Mouse (Mus musculus): ENCODE data around the gene Tm2d1. TPM values are rescaled to one million over a fixed set of nuclear protein-coding genes. Genes with fewer than 3 reads are reported as not detected.

Gene Tm2d1
- polyA plus RNA-seq, 1 experiment from 2014 or later: 144 TPM

DNA sequence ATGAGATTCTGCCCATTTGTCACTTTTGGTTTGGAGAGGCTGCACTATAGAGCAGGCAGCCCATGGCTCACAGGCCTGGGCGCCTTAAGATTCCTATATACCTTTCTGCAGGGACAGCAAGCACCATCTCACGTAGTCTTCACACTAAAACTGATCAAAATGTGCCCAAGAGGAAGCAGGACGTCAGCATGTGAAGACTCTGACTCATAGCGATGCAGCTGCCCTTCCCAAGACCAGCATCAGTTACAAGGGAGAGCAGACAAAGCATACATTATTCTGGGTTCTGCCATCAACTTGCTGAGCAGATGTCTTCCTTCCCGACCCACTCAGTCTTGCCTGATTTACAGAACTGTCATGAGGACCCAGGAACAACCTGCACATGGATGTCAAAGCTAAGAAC is 45.9 kb downstream of the Tm2d1 start:
- Histone ChIP-seq H3K4me3 (replicated peaks; ENCODE audit: low read length) (no peak overlapping the region), H3K4me1 (replicated peaks; ENCODE audit: control insufficient read depth, insufficient read depth, low read length) (peaks cover 8% of the 10 kb centered on the region; the same call in 1 of the 2 replicates), H3K9me3 (ENCODE audit: control insufficient read depth, low read length) (no peaks in the 10 kb centered on the region), H3K36me3 (replicated peaks; ENCODE audit: control insufficient read depth, insufficient read depth) (no peaks in the 10 kb centered on the region), H3K9ac (no peak overlapping the region), H3K27me3 (ENCODE audit: control insufficient read depth, insufficient read depth, low read length) (no peaks in the 10 kb centered on the region), H3K27ac (no peak overlapping the region), H3K4me2 (replicated peaks) (no peak overlapping the region)
- ATAC-seq (ENCODE audit: low FRiP score) (no peak), DNase-seq (ENCODE audit: low spot score) (no peak)
- WGBS: 53% methylated on average over 5 of the region's 5 CpGs

DNA sequence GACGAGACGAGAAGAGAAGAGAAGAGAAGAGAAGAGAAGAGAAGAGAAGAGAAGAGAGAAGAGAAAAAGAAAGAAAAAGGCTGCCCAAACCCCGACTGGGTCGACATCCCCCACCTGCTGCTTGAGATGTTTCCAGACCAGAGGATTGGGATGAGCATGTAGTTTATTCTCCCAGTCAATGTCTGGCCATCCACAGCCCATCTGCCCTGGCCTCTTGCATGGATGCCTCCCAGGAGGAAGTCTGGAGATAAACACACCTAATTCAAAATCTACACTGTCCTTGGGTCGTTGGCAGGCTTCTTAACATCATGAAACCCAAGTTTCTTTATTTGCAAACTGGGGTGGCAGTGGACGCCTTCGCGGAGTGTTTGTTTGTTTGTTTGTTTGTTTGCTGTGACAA is 47.4 kb downstream of the Tm2d1 start:
- 76% methylated on average over 8 of the region's 8 CpGs for WGBS
- no peak overlapping the region for H3K27ac ChIP-seq
- H3K27me3 ChIP-seq (ENCODE audit: control insufficient read depth, insufficient read depth, low read length): no peaks in the 10 kb centered on the region
- no peak overlapping the region for H3K4me2 ChIP-seq (replicated peaks)
- H3K9ac ChIP-seq: no peak overlapping the region
- ATAC-seq (ENCODE audit: low FRiP score): no peak
- H3K9me3 ChIP-seq (ENCODE audit: control insufficient read depth, low read length): no peaks in the 10 kb centered on the region
- peaks cover 8% of the 10 kb centered on the region; the same call in 1 of the 2 replicates for H3K4me1 ChIP-seq (replicated peaks; ENCODE audit: control insufficient read depth, insufficient read depth, low read length)
- DNase-seq (ENCODE audit: low spot score): no peak
- H3K36me3 ChIP-seq (replicated peaks; ENCODE audit: control insufficient read depth, insufficient read depth): no peaks in the 10 kb centered on the region
- no peak overlapping the region for H3K4me3 ChIP-seq (replicated peaks; ENCODE audit: low read length)

DNA sequence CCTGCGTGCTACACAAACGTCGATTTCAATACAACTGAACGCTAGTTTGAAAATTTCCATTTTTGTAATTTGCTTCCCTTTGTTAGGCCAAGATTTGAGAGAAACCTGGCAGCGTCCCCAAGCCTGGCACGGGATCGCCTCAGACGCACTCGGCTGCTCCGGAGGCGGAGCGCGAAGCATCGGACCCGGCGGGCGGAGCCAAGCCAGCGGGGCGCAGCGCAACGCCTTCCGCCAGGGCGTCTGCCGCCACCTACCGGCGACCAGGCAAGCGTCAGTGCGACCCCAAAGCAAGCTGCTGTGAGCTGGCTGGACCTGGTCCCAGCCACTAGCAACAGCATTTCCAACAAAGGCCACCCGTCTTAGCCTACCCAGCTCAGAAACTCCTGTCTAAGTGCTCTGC is 60.9 kb downstream of the Tm2d1 start:
- Histone ChIP-seq H3K9ac (peak overlapping the region; percentile 78), H3K4me1 (replicated peaks; ENCODE audit: control insufficient read depth, insufficient read depth, low read length) (peaks cover 9% of the 10 kb centered on the region), H3K36me3 (replicated peaks; ENCODE audit: control insufficient read depth, insufficient read depth) (no peaks in the 10 kb centered on the region), H3K9me3 (ENCODE audit: control insufficient read depth, low read length) (peaks cover 7% of the 10 kb centered on the region; the same call in 1 of the 2 replicates), H3K4me3 (replicated peaks; ENCODE audit: low read length) (peak overlapping the region; percentile 43), H3K27me3 (ENCODE audit: control insufficient read depth, insufficient read depth, low read length) (no peaks in the 10 kb centered on the region), H3K27ac (peak overlapping the region; percentile 91), H3K4me2 (replicated peaks) (peak overlapping the region; percentile 76)
- ATAC-seq (ENCODE audit: low FRiP score) (peak; percentile 95), DNase-seq (ENCODE audit: low spot score) (peak; percentile 97)
- under 1% methylated on average over 29 of the region's 29 CpGs for WGBS

DNA sequence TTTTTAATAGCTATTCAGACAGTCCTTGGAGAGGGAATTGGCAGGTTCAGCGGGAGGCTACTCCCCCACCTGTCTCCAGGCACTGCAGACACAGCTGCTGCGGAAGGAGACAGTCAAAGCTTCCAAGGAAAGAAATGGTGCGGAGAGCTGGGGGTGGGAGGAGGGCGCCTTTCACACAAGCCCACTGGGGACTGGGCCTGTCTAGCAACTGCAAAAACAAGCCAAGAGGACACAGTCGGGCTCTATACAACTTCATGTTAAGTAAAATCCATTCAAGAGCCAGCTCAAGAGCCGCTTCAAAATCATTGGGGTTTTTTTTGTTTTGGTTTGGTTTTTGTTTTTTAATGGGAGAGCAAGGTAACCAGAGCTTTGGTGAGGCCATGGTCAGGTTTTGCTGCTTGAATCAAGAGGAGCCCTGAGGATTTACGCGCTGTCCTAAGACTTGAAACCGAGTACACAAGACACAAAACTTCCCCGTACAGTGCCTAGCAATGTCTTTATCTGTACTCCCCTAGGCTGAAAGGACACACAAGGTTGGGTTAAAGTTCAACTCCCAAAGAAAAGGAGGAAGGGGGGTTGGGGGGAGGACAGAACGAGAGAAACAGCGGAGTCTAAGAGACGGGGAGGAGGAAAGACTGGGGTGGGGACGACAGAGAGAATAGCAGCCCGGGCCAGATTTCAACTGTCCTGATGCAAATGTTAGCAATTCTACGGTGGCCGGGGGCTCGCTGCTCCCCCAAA is 61.6 kb downstream of the Tm2d1 start:
- ATAC-seq (ENCODE audit: low FRiP score): peak; percentile 75

DNA sequence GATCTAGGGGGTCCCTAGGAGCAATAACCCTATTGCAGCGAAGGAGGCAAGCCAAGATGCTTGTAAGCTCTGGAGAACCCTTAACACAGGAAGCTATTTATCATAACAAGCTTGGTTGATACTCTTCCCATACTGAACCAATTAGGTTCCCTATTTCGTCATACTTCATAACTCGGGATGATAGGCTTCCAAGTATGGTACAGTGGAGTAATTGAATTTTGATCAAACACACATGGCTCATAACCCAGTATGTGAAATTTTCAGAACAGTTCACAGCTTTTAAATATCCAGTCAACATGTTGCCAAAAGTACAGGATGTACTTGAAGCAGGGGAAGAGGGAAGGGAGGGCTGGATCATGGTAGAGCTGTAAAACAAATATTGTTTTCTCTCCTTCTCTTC is 64.3 kb downstream of the Tm2d1 start:
- Histone ChIP-seq H3K4me2 (replicated peaks) (no peak overlapping the region), H3K27ac (no peak overlapping the region), H3K36me3 (replicated peaks; ENCODE audit: control insufficient read depth, insufficient read depth) (no peaks in the 10 kb centered on the region), H3K4me1 (replicated peaks; ENCODE audit: control insufficient read depth, insufficient read depth, low read length) (peaks cover 9% of the 10 kb centered on the region), H3K9ac (no peak overlapping the region), H3K9me3 (ENCODE audit: control insufficient read depth, low read length) (no peaks in the 10 kb centered on the region), H3K27me3 (ENCODE audit: control insufficient read depth, insufficient read depth, low read length) (no peaks in the 10 kb centered on the region), H3K4me3 (replicated peaks; ENCODE audit: low read length) (no peak overlapping the region)
- WGBS: 82% methylated on average over 3 of the region's 3 CpGs
- no peak for ATAC-seq (ENCODE audit: low FRiP score)
- no peak for DNase-seq (ENCODE audit: low spot score)

More for the DNA sequence above, 61.6 kb downstream of the Tm2d1 start:
- Histone ChIP-seq H3K27me3 (ENCODE audit: control insufficient read depth, insufficient read depth, low read length) (no peaks in the 10 kb centered on the region), H3K4me3 (replicated peaks; ENCODE audit: low read length) (peak overlapping the region; percentile 43), H3K9ac (peak overlapping the region; percentile 78), H3K4me1 (replicated peaks; ENCODE audit: control insufficient read depth, insufficient read depth, low read length) (peaks cover 9% of the 10 kb centered on the region), H3K9me3 (ENCODE audit: control insufficient read depth, low read length) (peaks cover 7% of the 10 kb centered on the region; the same call in 1 of the 2 replicates), H3K36me3 (replicated peaks; ENCODE audit: control insufficient read depth, insufficient read depth) (no peaks in the 10 kb centered on the region), H3K4me2 (replicated peaks) (peak overlapping the region; percentile 76), H3K27ac (peak overlapping the region; percentile 91)
- DNase-seq (ENCODE audit: low spot score): peak; percentile 66
- 1% methylated on average over 18 of the region's 18 CpGs for WGBS

DNA sequence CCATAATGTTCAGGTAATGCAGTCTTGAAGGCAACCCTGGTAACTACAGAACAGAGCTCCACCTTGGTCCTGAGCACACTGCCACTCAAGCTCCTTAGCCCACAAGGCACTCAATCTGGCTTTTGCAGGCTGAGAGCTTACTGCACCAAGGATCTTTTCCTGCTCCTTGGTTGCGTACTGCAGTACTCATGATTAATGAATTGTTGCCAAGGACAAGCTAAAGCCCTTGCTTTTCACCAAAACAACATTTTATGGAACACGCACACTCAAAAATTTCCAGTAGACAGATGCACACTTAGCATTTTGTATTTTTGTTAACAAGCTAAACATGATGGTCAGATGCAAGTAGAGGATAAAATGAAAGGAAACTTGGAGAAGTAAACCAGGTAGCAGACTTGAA is 66.0 kb downstream of the Tm2d1 start:
- H3K36me3 ChIP-seq (replicated peaks; ENCODE audit: control insufficient read depth, insufficient read depth): no peaks in the 10 kb centered on the region
- ATAC-seq (ENCODE audit: low FRiP score): no peak
- H3K9ac ChIP-seq: no peak overlapping the region
- H3K27ac ChIP-seq: no peak overlapping the region
- no peak overlapping the region for H3K4me2 ChIP-seq (replicated peaks)
- DNase-seq (ENCODE audit: low spot score): no peak
- no peaks in the 10 kb centered on the region for H3K9me3 ChIP-seq (ENCODE audit: control insufficient read depth, low read length)
- peaks cover 9% of the 10 kb centered on the region for H3K4me1 ChIP-seq (replicated peaks; ENCODE audit: control insufficient read depth, insufficient read depth, low read length)
- H3K27me3 ChIP-seq (ENCODE audit: control insufficient read depth, insufficient read depth, low read length): no peaks in the 10 kb centered on the region
- 95% methylated on average over 2 of the region's 2 CpGs for WGBS
- H3K4me3 ChIP-seq (replicated peaks; ENCODE audit: low read length): no peak overlapping the region

Other genes starting within 250 kb of the Tm2d1 start
- gene Patj, start 12.5 kb upstream of the Tm2d1 start, polyA plus RNA-seq (2014; fragmentation: Nextera tagmentation; extraction: Ambion mirVana): 8.0 and 9.1 TPM in 2 replicates